Mouse (Mus musculus) heart, postnatal 25 days (tissue): ENCODE results near the gene Olfr821. TPM values are rescaled to one million over a fixed set of nuclear protein-coding genes. Genes with fewer than 3 reads are reported as not detected.
"Not testable (repeated sequence)": the region's sequence is repeated elsewhere in the genome, so short reads cannot be mapped to it uniquely, and the experiment has no call there.

Experiments used
- DNase-seq: peaks from one replicate; pipeline ENCODE4 v3.0.0; 2022; ENCODE audit warnings: low spot score
- intact Hi-C: fragments of 180-260 bp; cut with DNase I; formaldehyde crosslinking; loops from one replicate; pipeline ENCODE4 v1.15.1; 2025
- total RNA-seq, 2 experiments: library from RNA; stranded (reverse); gene quantifications; 2 replicates each; pipeline ENCODE4 v1.2.3; 2021

Olfr821 gene
- total RNA-seq = not detected

- no peak for DNase-seq
- intact Hi-C loops = no loop called here
Measured at GRCm38 (mm10) chr10:130030048-130030447, at the start of gene Olfr821. Gene Olfr821 (plus strand): TSS chr10:130030348.

- DNase-seq, intact Hi-C loops: not testable (repeated sequence)
Measured at GRCm38 (mm10) chr10:129981867-129982266, 48.3 kb upstream of the Olfr821 start.

- intact Hi-C loops = not testable (repeated sequence)
Measured at GRCm38 (mm10) chr10:129984962-129985361, 45.2 kb upstream of the Olfr821 start, which contains the start of gene Gm10310. Gene Gm10310 (minus strand): TSS chr10:129985062.

GRCm38 (mm10) chr10:130004104-130004503 lies 26.0 kb upstream of the Olfr821 start:
- DNase-seq, intact Hi-C loops: not testable (repeated sequence)

More at GRCm38 (mm10) chr10:129984962-129985361, 45.2 kb upstream of the Olfr821 start, which contains the start of gene Gm10310:
- not testable (repeated sequence) for DNase-seq

GRCm38 (mm10) chr10:130005366-130005765 lies 24.8 kb upstream of the Olfr821 start:
- DNase-seq, intact Hi-C loops: not testable (repeated sequence)

GRCm38 (mm10) chr10:130012321-130012720 lies 17.8 kb upstream of the Olfr821 start, which contains the start of gene Olfr820:
Gene Olfr820 (plus strand): TSS chr10:130012621.
- intact Hi-C loops = no loop called here
- DNase-seq = no peak

GRCm38 (mm10) chr10:130037096-130037495 lies 6.9 kb downstream of the Olfr821 start:
- intact Hi-C loops = no loop called here
- DNase-seq = no peak

GRCm38 (mm10) chr10:130070910-130071309 lies 40.8 kb downstream of the Olfr821 start, which contains the start of gene Olfr822:
Gene Olfr822 (plus strand): TSS chr10:130071210.
- no peak for DNase-seq
- intact Hi-C loops = no loop called here

Other genes with a start within 250 kb of the Olfr821 start
- not detected for gene Olfr810, start 235.4 kb upstream of the Olfr821 start, total RNA-seq
- not detected for gene Olfr811, start 226.0 kb upstream of the Olfr821 start, total RNA-seq
- gene Olfr812, start 184.3 kb upstream of the Olfr821 start, total RNA-seq = not detected
- gene Olfr813, start 175.0 kb upstream of the Olfr821 start, total RNA-seq = not detected
- not detected for gene Olfr814, start 150.5 kb upstream of the Olfr821 start, total RNA-seq
- gene Olfr815, start 124.5 kb upstream of the Olfr821 start, total RNA-seq = not detected
- gene Olfr816, start 114.8 kb upstream of the Olfr821 start, total RNA-seq = not detected
- not detected for gene Olfr818, start 81.2 kb upstream of the Olfr821 start, total RNA-seq
- not detected for gene Olfr819, start 63.1 kb upstream of the Olfr821 start, total RNA-seq
- gene Olfr247, start 54.2 kb upstream of the Olfr821 start, total RNA-seq = not detected
- gene Gm10310, start 45.3 kb upstream of the Olfr821 start, total RNA-seq = not detected
- gene Olfr820, start 17.7 kb upstream of the Olfr821 start, total RNA-seq = not detected
- gene Olfr822, start 40.9 kb downstream of the Olfr821 start, total RNA-seq = not detected
- not detected for gene Olfr823, start 85.0 kb downstream of the Olfr821 start, total RNA-seq
- gene Olfr824, start 99.7 kb downstream of the Olfr821 start, total RNA-seq = not detected
- not detected for gene Olfr825, start 136.4 kb downstream of the Olfr821 start, total RNA-seq
- not detected for gene Olfr826, start 153.8 kb downstream of the Olfr821 start, total RNA-seq
- not detected for gene Olfr827, start 184.1 kb downstream of the Olfr821 start, total RNA-seq
- not detected for gene Neurod4, start 249.9 kb downstream of the Olfr821 start, total RNA-seq